Mouse (Mus musculus) WW6 (cell line): ENCODE measurements around the gene Mef2c.

Source experiments
- DNase-seq: peaks from one replicate; pipeline ENCODE4 v3.0.0-alpha.2; 2013; ENCODE audit warnings: low read depth, low spot score

The Mef2c gene

GRCm38 (mm10) chr13:83707611-83708010 is 203.8 kb downstream of the Mef2c start:
- DNase-seq, result no peak

DNA sequence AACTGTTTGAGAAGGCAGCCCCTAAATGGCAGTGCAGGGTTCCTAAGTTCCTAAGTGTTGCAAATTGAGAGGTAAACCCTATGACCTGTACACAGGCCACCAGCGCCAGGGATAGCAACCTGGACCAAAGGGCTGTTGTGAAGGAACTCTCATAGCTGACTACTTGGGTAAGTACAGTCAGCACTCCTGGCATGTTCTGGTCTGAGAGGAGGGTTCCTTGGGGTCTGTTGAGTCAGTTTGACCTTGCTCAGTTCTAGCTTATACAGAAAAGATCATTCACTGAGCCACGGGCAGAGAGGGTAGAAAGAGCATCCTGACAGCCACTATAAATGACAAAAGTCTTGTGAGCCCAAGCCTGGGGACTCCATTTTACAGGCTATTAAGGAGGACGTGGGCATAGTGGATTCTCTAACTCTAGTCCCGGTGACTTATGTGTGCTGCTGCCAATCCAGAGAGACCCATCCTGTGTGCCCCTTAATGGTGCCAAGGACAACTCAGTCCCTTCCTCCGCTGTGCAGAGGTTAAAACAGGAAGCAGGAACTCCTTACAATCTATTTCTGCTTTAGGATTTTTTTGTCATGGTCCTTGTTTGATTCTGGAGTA is 209.0 kb downstream of the Mef2c start:
- DNase-seq, result no peak

DNA sequence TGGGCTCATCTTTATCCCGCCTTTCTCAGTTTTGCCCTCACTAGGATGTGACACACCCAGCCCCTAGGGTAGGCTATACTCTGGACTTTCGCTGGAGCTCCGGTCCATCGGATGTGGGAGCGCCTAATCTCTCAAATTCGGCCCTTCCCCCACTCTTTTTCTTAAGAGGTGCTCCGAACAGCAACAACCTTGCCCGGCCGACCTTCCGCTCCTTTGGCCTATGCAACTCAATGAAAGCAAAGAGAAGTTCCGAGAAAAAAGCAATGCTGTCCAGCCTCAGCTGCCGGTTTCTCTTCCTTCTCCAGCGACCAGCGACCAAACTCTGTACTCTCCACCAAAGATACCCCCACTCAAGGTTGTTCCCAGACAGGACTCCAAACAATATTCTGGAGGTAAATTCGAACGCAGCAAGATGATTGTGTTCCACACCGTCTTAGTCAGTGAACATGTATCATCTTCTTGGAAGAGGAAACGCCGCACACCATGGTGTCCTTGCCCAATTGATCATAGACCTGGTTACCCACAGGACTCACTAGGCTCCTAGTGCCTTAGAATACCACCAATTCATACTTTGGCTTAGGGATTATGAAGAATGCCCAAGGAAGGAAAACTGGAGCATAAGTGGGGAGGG is 209.9 kb downstream of the Mef2c start:
- no peak for DNase-seq

- DNase-seq, result no peak
Observed at GRCm38 (mm10) chr13:83714466-83715307, 210.9 kb downstream of the Mef2c start.

DNA sequence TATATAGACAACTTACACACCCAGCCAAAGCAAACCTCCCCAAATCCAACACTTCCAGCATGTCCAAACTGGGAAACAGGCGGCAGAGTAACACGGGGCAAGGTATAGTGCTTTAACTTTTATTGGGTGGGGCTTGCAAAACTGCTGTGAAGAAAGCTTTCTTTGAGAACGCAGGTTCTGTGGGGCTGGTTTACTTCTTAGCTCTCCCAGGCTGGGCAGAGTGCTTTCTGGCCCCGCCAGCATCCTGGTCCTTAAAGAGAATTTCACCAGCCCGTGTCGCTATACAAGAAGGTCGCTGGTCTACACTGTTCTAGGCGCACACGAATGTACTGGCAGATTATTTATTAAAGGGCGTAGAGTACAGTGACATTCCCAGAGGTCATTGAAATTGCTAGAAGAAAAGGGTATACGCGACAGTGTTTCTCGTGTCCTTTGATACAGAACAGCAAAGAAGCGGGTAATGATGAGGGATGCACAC is 211.5 kb downstream of the Mef2c start:
- no peak for DNase-seq

GRCm38 (mm10) chr13:83715971-83716615 is 212.3 kb downstream of the Mef2c start:
- no peak for DNase-seq
